Mouse (Mus musculus) lung, embryonic 15.5 days (tissue): Measurements from ENCODE around the gene Vmn1r142. TPM values are rescaled to one million over a fixed set of nuclear protein-coding genes. Genes with fewer than 3 reads are reported as not detected.
"Not testable (repeated sequence)": the region's sequence is repeated elsewhere in the genome, so short reads cannot be mapped to it uniquely, and the experiment has no call there.

ENCODE experiments used
- ATAC-seq: fragments of 200-750 bp; cut with Nextera tagmentation; 2 replicates; pipeline ENCODE4 v1.8.0; 2017; ENCODE audit warnings: moderate number of reproducible peaks, borderline replicate concordance; ENCODE audit not compliant: low FRiP score, low TSS enrichment; ENCODE audit errors: extremely low read depth
- H3K27ac ChIP-seq: fragments of 300-500 bp; sonication (generic); 2 replicates; pipeline ENCODE4 v1.5.1; 2015; ENCODE audit warnings: moderate library complexity, mild to moderate bottlenecking, inconsistent platforms
- H3K27me3 ChIP-seq: fragments of 300-500 bp; sonication (generic); 2 replicates; pipeline ENCODE4 v1.6.1; 2015; ENCODE audit warnings: inconsistent platforms
- H3K36me3 ChIP-seq: fragments of 300-500 bp; sonication (generic); 2 replicates; pipeline ENCODE4 v1.6.1; 2015; ENCODE audit warnings: inconsistent platforms
- H3K4me1 ChIP-seq: fragments of 300-500 bp; sonication (generic); 2 replicates; pipeline ENCODE4 v1.6.1; 2015; ENCODE audit warnings: inconsistent platforms
- H3K4me2 ChIP-seq: fragments of 300-500 bp; sonication (generic); 2 replicates; pipeline ENCODE4 v1.6.1; 2015; ENCODE audit warnings: inconsistent platforms, mild to moderate bottlenecking, moderate library complexity
- H3K4me3 ChIP-seq: fragments of 300-500 bp; sonication (generic); 2 replicates; pipeline ENCODE4 v1.5.1; 2015; ENCODE audit warnings: mild to moderate bottlenecking, inconsistent platforms
- H3K9ac ChIP-seq: fragments of 300-500 bp; sonication (generic); 2 replicates; pipeline ENCODE4 v1.6.1; 2015; ENCODE audit warnings: inconsistent platforms
- H3K9me3 ChIP-seq: fragments of 300-500 bp; sonication (generic); 2 replicates; pipeline ENCODE4 v1.6.1; 2016; ENCODE audit warnings: inconsistent platforms
- WGBS: fragments of 180-500 bp; shearing (Covaris S2); methylation state at CpG from one replicate; pipeline ENCODE4 v1.1.7; 2015; 5-methylcytosine and 5-hydroxymethylcytosine counted together
- polyA plus RNA-seq: library from polyadenylated mRNA; unstranded; fragments of >200 nt; fragmentation: Nextera tagmentation; extraction: Ambion mirVana; gene quantifications from 2 replicates; pipeline ENCODE4 v1.2.1, GENCODE M21; 2015

Vmn1r142 gene
- polyA plus RNA-seq, result not detected in 2 replicates

GRCm38 (mm10) chr7:22163935-22164334 is at the start of gene Vmn1r142:
TSS of gene Vmn1r142 (minus strand) at chr7:22164035.
- H3K4me1 ChIP-seq, H3K27ac ChIP-seq, H3K4me2 ChIP-seq, H3K27me3 ChIP-seq, H3K36me3 ChIP-seq, ATAC-seq, H3K4me3 ChIP-seq, H3K9ac ChIP-seq, H3K9me3 ChIP-seq: not testable (repeated sequence)
- WGBS, result no CpG with 5 or more reads among the region's 3 CpGs

- not testable (repeated sequence) for H3K36me3 ChIP-seq, H3K27ac ChIP-seq, H3K4me3 ChIP-seq, H3K4me2 ChIP-seq, ATAC-seq, H3K9me3 ChIP-seq, H3K4me1 ChIP-seq, H3K9ac ChIP-seq, H3K27me3 ChIP-seq
- WGBS, result no CpG with 5 or more reads among the region's 2 CpGs
These were observed 37.3 kb upstream of the Vmn1r142 start, which contains the start of gene Gm8653 for GRCm38 (mm10) chr7:22201164-22201563. TSS of gene Gm8653 (minus strand) at chr7:22201264.

- H3K4me3 ChIP-seq, H3K27me3 ChIP-seq, ATAC-seq, H3K4me2 ChIP-seq, H3K36me3 ChIP-seq, H3K27ac ChIP-seq, H3K4me1 ChIP-seq, H3K9me3 ChIP-seq, H3K9ac ChIP-seq: not testable (repeated sequence)
- no CpG with 5 or more reads among the region's 3 CpGs for WGBS
These were observed 25.2 kb upstream of the Vmn1r142 start, which contains the start of gene Vmn1r143 for GRCm38 (mm10) chr7:22189077-22189476. TSS of gene Vmn1r143 (plus strand) at chr7:22189377.

GRCm38 (mm10) chr7:22134641-22135040 is 29.2 kb downstream of the Vmn1r142 start, which contains the start of gene Gm10666:
TSS of gene Gm10666 (minus strand) at chr7:22134741.
- not testable (repeated sequence) for H3K4me1 ChIP-seq, H3K4me3 ChIP-seq, H3K36me3 ChIP-seq, H3K4me2 ChIP-seq, ATAC-seq, H3K27ac ChIP-seq, H3K9me3 ChIP-seq, H3K27me3 ChIP-seq, H3K9ac ChIP-seq
- no CpG with 5 or more reads among the region's 5 CpGs for WGBS

GRCm38 (mm10) chr7:22118145-22118544 is 45.7 kb downstream of the Vmn1r142 start, which contains the start of gene Gm16451:
TSS of gene Gm16451 (minus strand) at chr7:22118245.
- not testable (repeated sequence) for H3K4me3 ChIP-seq, H3K27ac ChIP-seq, H3K4me1 ChIP-seq, H3K36me3 ChIP-seq, H3K9ac ChIP-seq, ATAC-seq, H3K4me2 ChIP-seq, H3K9me3 ChIP-seq, H3K27me3 ChIP-seq
- no CpG with 5 or more reads among the region's 2 CpGs for WGBS

Other genes with a start within 250 kb of the Vmn1r142 start
- not detected in 2 replicates for gene Gm5891, start 242.7 kb downstream of the Vmn1r142 start, polyA plus RNA-seq
- not detected in 2 replicates for gene Vmn1r137, start 169.4 kb downstream of the Vmn1r142 start, polyA plus RNA-seq
- not detected in 2 replicates for gene Vmn1r138, start 135.1 kb downstream of the Vmn1r142 start, polyA plus RNA-seq
- not detected in 2 replicates for gene Gm6176, start 107.7 kb downstream of the Vmn1r142 start, polyA plus RNA-seq
- not detected in 2 replicates for gene Vmn1r139, start 95.0 kb downstream of the Vmn1r142 start, polyA plus RNA-seq
- not detected in 2 replicates for gene Gm16451, start 45.8 kb downstream of the Vmn1r142 start, polyA plus RNA-seq
- not detected in 2 replicates for gene Gm10666, start 29.3 kb downstream of the Vmn1r142 start, polyA plus RNA-seq
- not detected in 2 replicates for gene Vmn1r143, start 25.3 kb upstream of the Vmn1r142 start, polyA plus RNA-seq
- not detected in 2 replicates for gene Gm8653, start 37.2 kb upstream of the Vmn1r142 start, polyA plus RNA-seq
- gene Gm8453, start 65.4 kb upstream of the Vmn1r142 start, polyA plus RNA-seq, result not detected in 2 replicates
- gene Gm4187, start 165.7 kb upstream of the Vmn1r142 start, polyA plus RNA-seq, result not detected in 2 replicates
- not detected in 2 replicates for gene Gm8660, start 207.0 kb upstream of the Vmn1r142 start, polyA plus RNA-seq
- gene Vmn1r148, start 249.5 kb upstream of the Vmn1r142 start, polyA plus RNA-seq, result not detected in 2 replicates